Mouse (Mus musculus) hematopoietic stem cell, adult 5-6 weeks (primary cell): ENCODE measurements around the gene Ncam1. TPM values are rescaled to one million over a fixed set of nuclear protein-coding genes. Genes with fewer than 3 reads are reported as not detected.

Experiments
- ATAC-seq, 2 experiments: fragments of 125-278 bp in 1 of 2; replicated peaks in 1 of 2; 2 replicates each; pipeline ENCODE4 v1.8.0; 2016 to 2017; ENCODE audit warnings: inconsistent platforms in 2 of 2, mild to moderate bottlenecking in 2 of 2, moderate number of reproducible peaks in 2 of 2, low read depth in 1 of 2, moderate TSS enrichment in 1 of 2; ENCODE audit not compliant: low FRiP score in 2 of 2, poor library complexity in 2 of 2, severe bottlenecking in 2 of 2, insufficient read depth in 1 of 2, low TSS enrichment in 1 of 2
- total RNA-seq: library from RNA; stranded (forward); fragments of 172-1452, 232-1000 nt; gene quantifications from 2 replicates; pipeline ENCODE4 v1.2.3, GENCODE M21; 2017

The Ncam1 gene
- total RNA-seq, 1 experiment from 2014 or later = 2.2 TPM

GRCm38 (mm10) chr9:49452396-49452795, 346.3 kb downstream of the Ncam1 start:
- no peak for ATAC-seq
